Mouse (Mus musculus): Measurements from ENCODE around the gene Rgs16. TPM values are rescaled to one million over a fixed set of nuclear protein-coding genes. Genes with fewer than 3 reads are reported as not detected.
A peak's percentile ranks its signal among the peaks of the same experiment; 100 is the strongest.

Rgs16 gene
- 1 to 10 TPM; 8.4 to 9.5 TPM for total RNA-seq (2021)

GRCm38 (mm10) chr1:153740145-153740544 is at the start of gene Rgs16:
TSS of gene Rgs16 (plus strand) at chr1:153740349.
- peak; percentile 58 to 61 for DNase-seq (ENCODE audit: low spot score in 2 of 2)

GRCm38 (mm10) chr1:153692526-153692925 is 47.6 kb upstream of the Rgs16 start:
- intact Hi-C loops (cut with DNase I) = no loop called here
- DNase-seq (ENCODE audit: low spot score in 2 of 2) = no peak

More at GRCm38 (mm10) chr1:153740145-153740544, at the start of gene Rgs16:
- intact Hi-C loops (cut with DNase I) = loop anchor here (5.0 kb wide), 1 partner anchor 73 kb away; no protein-coding TSS in a partner anchor

- intact Hi-C loops (cut with DNase I) = no loop called here
- DNase-seq (ENCODE audit: low spot score in 2 of 2) = no peak
Observed at GRCm38 (mm10) chr1:153694372-153695120, 45.6 kb upstream of the Rgs16 start.

GRCm38 (mm10) chr1:153695398-153695797 is 44.8 kb upstream of the Rgs16 start:
- intact Hi-C loops (cut with DNase I) = no loop called here
- no peak for DNase-seq (ENCODE audit: low spot score in 2 of 2)

GRCm38 (mm10) chr1:153696093-153696492 is 44.1 kb upstream of the Rgs16 start:
- intact Hi-C loops (cut with DNase I) = no loop called here
- DNase-seq (ENCODE audit: low spot score in 2 of 2) = no peak

- no peak for DNase-seq (ENCODE audit: low spot score in 2 of 2)
- intact Hi-C loops (cut with DNase I) = no loop called here
Observed at GRCm38 (mm10) chr1:153696541-153696940, 43.6 kb upstream of the Rgs16 start.

- DNase-seq (ENCODE audit: low spot score in 2 of 2) = no peak
- intact Hi-C loops (cut with DNase I) = no loop called here
Observed at GRCm38 (mm10) chr1:153697581-153698251, 42.4 kb upstream of the Rgs16 start.

GRCm38 (mm10) chr1:153698311-153699084 is 41.7 kb upstream of the Rgs16 start:
- intact Hi-C loops (cut with DNase I) = no loop called here
- no peak for DNase-seq (ENCODE audit: low spot score in 2 of 2)

- no peak for DNase-seq (ENCODE audit: low spot score in 2 of 2)
- intact Hi-C loops (cut with DNase I) = no loop called here
Observed at GRCm38 (mm10) chr1:153700448-153701063, 39.6 kb upstream of the Rgs16 start.

- intact Hi-C loops (cut with DNase I) = no loop called here
Observed at GRCm38 (mm10) chr1:153701461-153701860, 38.7 kb upstream of the Rgs16 start.

GRCm38 (mm10) chr1:153702166-153702852 is 37.8 kb upstream of the Rgs16 start:
- intact Hi-C loops (cut with DNase I) = no loop called here
- DNase-seq (ENCODE audit: low spot score in 2 of 2) = no peak

More at GRCm38 (mm10) chr1:153701461-153701860, 38.7 kb upstream of the Rgs16 start:
- DNase-seq (ENCODE audit: low spot score in 2 of 2) = no peak

- no peak for DNase-seq (ENCODE audit: low spot score in 2 of 2)
- intact Hi-C loops (cut with DNase I) = no loop called here
Observed at GRCm38 (mm10) chr1:153702853-153703410, 37.2 kb upstream of the Rgs16 start.

GRCm38 (mm10) chr1:153703445-153703991 is 36.6 kb upstream of the Rgs16 start:
- DNase-seq (ENCODE audit: low spot score in 2 of 2) = peak in 1 of 2 experiments; percentile 29
- intact Hi-C loops (cut with DNase I) = no loop called here

GRCm38 (mm10) chr1:153704174-153704573 is 36.0 kb upstream of the Rgs16 start:
- intact Hi-C loops (cut with DNase I) = no loop called here
- no peak for DNase-seq (ENCODE audit: low spot score in 2 of 2)

GRCm38 (mm10) chr1:153704996-153705395 is 35.2 kb upstream of the Rgs16 start:
- intact Hi-C loops (cut with DNase I) = no loop called here
- DNase-seq (ENCODE audit: low spot score in 2 of 2) = no peak

- intact Hi-C loops (cut with DNase I) = no loop called here
- DNase-seq (ENCODE audit: low spot score in 2 of 2) = no peak
Observed at GRCm38 (mm10) chr1:153708626-153709025, 31.5 kb upstream of the Rgs16 start.

- no peak for DNase-seq (ENCODE audit: low spot score in 2 of 2)
- intact Hi-C loops (cut with DNase I) = no loop called here
Observed at GRCm38 (mm10) chr1:153709451-153709850, 30.7 kb upstream of the Rgs16 start.

- no peak for DNase-seq (ENCODE audit: low spot score in 2 of 2)
- intact Hi-C loops (cut with DNase I) = no loop called here
Observed at GRCm38 (mm10) chr1:153711544-153712262, 28.4 kb upstream of the Rgs16 start.
